Mouse (Mus musculus) megakaryocyte, adult 5-6 weeks (primary cell): ENCODE measurements around the gene Drc3. TPM values are rescaled to one million over a fixed set of nuclear protein-coding genes. Genes with fewer than 3 reads are reported as not detected.

ENCODE experiments used
- ATAC-seq: 2 replicates; pipeline ENCODE4 v1.8.0; 2016; ENCODE audit warnings: mild to moderate bottlenecking, inconsistent platforms; ENCODE audit not compliant: poor library complexity, severe bottlenecking
- total RNA-seq, 2 experiments: library from RNA; stranded (forward) in 1 of 2; stranded (reverse) in 1 of 2; fragments of 153-499, 151-499 nt in 1 of 2; fragments of 221-1000, 200-1000 nt in 1 of 2; gene quantifications; 2 replicates each; pipeline versions ENCODE4 v1.2.3 to v1.2.4; 2015 to 2017

The Drc3 gene
- total RNA-seq, 2 experiments from 2014 or later: 0.11 to 0.16 TPM

DNA sequence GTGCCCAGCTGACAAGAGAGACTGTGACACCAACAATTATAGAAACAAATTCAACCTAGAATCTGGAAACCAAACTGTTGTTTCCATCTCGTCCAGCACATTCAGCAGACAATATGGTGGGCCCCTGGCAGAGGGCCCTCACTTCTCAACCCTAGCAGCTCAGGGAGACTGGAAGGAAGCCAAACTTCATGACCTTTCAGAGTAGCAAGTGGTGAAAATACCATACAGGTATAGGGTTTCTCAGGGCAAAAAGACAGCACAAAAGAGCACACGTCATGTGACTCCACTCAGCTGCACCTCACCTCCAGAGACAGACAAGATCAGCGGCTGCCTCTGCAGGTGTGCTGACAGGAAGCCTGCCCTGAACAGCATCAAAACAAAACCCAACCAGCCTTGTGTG, 19.0 kb upstream of the Drc3 start:
- ATAC-seq: no peak

DNA sequence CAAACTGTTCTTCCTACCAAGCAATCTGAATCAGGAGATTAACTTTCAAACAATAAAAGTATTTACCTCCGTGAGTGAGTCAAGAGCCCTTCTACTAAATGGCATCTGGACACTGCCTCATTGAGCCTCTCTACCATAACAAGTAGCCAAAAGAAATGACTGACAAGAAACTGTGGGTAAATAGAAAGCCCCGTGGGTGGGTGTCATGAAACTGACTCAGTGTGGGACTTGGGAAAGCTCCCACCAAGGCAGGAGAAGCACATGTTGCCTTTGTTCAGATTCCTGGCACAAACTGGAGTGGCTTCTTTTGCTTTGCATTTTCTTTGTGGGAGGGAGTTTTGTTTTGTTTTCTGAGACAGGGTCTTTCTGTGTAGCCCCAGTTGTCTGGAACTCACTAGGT, 17.4 kb upstream of the Drc3 start:
- ATAC-seq: no peak

DNA sequence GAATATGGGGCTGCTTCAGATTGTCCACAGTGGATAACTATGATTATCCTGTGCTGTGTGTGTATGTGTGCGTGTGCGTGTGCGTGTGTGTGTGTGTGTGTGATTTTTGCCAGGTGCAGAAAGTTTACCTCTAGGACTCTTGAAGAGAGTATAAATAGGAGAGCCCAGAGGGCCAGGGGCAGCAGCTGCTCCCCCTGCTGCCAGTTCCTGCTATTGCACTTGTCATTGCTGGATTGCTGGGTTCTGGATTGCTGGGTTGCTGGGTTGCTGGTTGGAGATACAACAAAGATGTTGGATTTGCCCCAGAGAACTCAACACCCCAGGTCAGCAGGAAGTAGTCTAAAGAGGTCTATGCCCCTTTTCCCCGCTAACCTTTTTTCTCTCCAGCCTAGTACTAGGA, 14.8 kb upstream of the Drc3 start:
- peak; percentile 52; the same call in 1 of the 2 replicates for ATAC-seq

DNA sequence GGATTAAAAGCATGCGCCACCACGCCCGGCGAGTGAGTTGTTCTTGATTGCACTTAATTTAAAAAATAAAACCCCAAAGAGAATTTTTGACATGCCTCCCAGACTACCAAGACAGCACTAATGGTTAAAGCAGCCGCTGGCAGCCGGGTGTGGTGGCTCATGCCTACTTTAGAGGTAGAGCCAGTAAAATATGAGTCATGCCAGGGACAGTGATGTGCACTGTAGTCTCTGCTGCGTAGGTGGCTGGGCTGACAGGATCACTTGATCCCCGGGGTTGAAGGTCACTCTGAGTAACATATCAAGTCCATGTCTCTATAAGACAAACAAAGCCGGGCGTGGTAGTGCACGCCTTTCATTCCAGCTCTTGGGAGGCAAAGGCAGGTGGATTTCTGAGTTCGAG, 13.8 kb upstream of the Drc3 start:
- ATAC-seq: no peak

DNA sequence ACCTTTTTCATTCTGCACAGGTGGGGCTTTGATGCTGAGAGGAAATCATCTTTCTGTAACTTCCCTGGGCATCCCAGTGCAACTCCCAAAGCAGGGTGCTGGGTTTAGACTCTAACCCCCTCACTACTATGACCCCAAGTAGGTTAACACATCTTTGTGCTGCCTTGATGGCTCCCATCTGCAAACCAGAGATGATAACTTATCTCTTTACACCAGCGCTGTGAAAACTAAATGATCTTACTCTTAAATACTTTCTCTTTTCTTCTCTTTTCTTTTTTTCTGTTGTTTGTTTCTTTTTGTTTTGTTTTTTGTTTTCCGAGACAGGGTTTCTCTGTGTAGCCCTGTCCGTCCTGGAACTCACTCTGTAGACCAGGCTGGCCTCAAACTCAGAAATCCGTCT, 7.3 kb upstream of the Drc3 start:
- no peak for ATAC-seq

DNA sequence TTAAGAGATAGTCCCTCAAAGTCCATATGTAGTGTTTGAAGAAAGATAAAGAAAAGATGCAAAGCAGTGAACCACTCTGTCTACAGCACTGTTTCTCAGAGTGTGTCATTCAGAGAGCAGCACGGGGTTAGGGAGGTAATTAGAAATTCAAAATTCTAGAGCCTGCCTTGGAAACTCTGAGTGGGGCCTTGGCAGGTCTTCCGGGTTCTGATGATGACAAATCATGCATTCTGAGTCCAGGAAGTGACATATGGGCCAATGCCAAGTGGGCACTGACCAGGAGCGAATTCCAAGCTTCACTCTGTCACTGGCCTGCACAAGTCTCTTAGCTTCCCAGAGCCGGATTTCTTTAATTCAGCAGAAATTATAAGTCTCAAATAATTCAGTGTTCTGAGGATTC, 6.6 kb upstream of the Drc3 start:
- no peak for ATAC-seq

DNA sequence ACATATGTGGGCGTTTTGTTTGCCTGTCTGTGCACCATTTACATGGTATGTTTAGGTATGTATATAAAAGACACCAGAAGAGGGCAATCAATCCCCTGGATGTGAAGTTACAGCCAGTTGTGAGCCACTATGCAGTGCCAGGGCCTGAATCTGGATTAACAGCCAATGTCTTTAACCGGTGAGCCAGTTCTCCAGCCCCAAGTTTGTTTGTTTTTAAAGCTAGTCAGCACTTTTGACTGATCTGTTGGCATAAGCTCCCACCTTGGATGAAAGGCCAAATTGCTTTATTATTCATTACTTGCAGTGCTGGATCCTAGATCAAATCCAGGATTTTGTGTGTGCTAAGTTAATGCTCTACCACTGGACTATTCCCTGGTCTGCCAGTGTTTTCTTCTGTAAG, 1.7 kb upstream of the Drc3 start:
- no peak for ATAC-seq

DNA sequence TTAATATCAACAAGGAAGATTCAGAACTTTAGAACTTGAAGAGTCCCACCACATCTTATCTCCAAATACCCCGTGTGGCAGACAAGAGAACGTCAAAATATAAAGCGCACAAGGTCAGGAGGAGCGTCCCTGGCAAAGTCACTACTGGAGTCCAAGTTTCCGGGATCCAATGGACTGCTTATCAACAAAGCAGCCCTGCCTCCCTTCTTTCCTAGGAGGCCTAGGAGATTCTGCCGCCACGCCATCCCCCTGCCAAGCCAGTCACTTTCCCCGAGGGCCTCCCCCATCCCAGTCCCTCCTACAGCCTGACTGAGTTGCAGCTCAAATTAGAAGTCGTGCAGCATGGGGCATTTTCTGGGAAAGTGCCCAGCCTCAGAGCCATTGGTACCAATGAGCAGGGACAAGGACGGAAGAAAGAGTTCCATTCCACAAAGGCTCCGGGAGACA, 1.2 kb upstream of the Drc3 start:
- ATAC-seq: no peak

DNA sequence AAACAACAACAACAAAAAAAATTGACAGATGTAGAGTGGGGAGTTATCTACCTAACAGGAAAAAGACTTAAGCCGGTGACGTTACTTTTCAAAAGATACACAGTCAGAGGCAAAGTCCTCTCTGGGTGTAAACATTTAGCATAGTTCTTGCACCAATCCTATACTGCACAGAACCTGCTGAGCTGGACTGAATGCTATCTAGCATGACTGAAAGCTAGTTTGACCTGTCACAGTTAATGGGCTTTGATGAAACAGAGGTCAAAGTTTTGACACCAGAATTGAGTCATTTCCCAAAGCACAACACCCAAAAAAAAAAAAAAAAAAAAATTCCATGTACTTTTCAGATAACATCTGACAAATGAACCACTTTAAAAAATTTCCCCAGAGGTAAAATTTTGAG, 2.8 kb downstream of the Drc3 start:
- no peak for ATAC-seq

DNA sequence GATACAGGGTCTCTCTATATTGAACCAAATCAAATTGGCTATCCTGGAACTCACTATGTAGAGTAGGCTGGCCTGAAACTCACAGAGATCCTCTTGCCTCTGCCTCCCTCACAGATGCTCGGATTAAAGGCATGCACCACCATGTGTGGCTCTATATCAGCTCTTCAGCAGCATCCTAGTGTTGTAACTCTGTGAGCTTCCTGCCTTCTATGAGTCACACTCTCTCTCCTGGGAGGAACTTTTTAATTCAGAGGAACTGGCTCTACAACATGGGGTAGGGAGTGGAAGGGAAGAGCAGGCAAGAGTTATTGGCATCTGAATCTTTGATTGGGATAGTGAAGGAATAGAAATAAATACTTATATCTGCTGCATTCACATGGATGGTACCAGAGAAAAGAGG, 4.0 kb downstream of the Drc3 start:
- ATAC-seq: no peak

DNA sequence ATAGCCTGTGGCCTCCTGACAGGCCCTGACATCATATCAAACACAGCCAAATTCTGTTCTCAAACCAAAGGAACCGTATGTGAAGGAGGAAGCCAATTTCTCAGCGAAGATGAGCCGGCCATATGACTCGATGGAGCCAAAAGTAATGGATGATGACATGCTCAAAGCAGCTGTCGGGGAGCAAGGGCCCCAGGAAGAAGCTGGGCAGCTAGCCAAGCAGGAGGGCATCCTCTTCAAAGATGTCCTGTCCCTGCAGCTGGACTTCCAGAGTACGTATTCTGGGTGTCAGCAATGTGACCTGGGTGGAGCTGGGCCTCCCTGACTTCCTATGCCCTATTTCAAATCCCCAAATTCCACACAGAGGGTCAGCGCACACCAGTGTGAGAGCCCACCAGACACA, 5.4 kb downstream of the Drc3 start:
- no peak for ATAC-seq

DNA sequence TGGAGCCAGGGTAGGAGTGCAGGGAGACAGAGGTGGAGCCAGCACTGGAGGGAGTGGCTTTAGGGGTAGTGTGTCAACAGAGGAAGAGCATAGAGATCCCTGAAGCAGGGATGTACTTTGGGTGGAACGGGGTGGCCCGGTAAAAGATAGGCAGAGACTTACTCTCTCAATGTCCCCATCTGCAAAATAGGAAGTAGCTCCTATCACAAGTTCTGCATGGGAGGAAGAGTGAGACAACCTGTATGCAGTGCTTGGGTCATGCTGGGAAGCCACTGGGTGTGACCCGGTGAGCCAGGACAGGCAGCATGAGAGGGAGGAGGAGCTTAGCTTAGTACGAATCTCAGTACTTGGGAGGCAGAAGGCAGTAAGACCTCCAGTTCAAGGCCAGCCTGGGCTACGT, 6.0 kb downstream of the Drc3 start:
- no peak for ATAC-seq

DNA sequence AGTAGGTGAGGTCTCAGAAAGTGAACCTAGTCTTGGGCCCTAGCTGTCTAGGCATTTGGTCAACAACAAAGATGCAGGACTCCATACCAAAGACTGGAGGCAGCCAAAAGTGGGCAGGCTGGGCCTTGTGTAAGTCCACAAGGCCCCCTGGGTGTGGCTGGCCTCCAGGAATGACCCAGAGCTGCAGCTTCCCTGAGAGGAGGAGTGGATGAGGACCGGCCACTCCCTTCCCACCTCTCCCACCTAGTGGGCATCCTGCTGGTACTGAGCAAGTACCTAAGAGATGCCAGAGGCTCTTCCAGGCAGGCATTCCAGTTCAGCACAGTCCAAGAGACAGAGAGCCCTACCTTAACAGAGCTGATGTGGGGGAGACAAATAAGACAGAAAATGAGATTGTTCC, 6.8 kb downstream of the Drc3 start:
- no peak for ATAC-seq

DNA sequence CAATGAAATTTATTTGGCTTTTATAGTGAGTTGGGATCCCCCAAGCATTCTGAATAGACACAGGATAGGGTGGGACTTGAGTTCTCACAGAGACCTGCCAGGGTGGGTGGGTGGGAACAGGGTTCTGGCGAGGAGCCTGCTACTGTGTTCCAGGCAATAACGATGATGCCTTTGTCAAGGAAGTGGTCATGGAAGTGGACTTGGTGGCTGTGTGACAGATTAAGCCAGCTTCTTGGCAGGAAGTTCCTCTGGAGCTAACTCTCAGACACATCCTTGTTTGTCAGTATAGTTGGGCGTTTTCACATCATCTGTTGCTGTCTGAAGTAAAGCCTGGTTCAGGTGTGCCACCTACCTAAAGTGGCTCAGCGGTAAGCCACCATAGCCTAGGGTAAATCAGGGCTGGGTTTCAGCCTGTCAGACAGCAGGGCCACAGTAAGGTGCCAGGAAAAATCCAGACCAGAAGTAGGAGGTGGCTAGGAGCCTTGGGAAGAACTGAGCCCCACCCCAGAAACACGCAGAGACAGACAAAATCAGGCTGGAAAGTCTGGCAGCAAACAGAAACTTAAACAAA, 7.6 kb downstream of the Drc3 start:
- no peak for ATAC-seq

DNA sequence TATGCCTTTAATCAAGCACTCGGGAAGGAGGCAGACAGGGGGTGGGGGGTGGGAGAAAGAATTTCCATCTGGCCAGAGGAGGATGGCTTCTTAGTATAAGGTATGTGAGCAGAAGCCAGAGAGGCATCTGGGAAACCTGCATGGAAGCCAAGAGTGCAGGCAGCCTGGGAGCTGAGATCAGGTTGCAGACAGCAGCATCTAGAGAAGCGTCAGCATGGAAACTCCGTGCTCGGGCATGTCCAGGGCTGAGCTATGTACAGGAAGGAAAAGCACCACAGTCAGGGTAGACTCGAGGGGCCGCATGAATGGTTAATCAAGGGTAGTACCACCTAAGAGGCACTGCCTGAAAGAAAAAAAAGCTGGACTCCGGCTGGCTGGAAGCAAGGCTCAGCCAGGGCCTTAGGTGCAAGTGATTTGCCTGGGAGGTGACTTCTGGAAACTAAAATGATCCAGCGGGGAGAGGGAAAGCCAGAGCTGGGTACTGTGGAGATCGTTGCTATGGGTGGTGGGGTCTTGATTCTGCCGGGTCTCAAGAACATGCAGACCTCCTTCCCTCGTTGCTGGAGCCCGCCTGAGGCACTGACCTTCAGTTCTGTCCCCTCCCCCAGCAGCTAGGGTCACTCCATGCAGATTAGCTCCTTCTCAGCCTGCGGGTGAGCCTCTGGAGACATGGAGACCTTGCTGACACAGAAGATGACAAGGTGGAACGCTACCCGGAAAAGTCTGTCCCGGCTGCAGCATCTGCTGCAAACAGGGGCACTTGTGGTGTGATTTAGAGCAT, 13.3 kb downstream of the Drc3 start:
- ATAC-seq: no peak

DNA sequence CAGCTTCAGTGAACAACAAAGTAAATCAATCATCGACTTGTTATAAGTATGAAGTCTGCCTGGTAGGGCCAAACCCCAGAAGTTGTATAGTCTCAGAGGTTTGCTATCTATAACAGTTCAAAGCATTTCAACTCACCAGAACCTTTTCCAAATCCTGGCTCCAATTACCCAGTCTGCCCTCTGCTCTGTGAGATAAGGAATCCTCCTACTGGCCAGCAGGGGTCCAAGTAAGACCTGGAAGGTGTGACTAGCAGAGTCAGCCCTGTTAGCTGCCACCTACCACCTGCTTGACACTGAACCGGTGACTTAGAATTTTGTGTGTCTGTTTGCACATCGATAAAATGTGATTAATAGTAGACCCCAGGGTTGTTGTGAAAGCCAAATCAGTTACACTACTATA, 14.1 kb downstream of the Drc3 start:
- no peak for ATAC-seq

DNA sequence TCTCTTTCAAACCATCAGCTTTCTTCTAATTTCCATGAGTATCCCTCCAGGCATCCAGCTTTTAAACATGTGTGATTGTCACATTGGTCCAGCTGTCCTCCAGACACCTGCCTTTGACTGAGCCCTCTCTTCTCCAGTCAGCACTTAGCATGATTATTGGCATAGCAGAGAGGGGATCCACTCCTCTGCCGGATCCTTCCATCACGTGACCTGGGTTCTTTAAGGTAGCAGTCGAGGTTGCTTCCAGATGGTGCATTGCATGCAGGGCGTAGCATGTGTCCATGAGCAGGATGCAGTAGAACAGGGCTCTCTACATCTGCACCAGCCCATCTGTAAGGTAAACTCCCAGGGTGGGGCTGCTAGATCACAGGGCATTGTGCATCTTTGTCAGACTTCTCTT, 15.8 kb downstream of the Drc3 start:
- ATAC-seq: no peak

DNA sequence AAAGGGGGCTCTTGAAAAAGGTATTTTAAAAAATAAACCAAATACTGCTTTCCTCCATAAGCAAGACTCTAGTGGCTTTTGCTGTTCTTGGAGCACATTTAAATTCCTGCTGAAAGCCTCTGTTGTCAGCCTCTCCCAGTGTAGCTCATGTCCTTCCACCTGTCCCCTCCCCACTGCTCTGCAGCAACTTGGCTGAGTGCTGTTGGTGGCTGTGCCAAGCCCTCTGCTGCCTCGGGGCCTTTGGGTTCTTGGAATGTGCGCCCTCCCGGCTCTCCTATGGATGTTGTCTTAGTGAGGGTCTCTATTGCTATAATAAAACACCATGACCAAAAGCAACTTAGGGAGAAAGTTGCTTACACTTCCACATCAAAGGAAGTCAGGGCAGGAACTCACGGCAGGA, 16.3 kb downstream of the Drc3 start:
- ATAC-seq: no peak

DNA sequence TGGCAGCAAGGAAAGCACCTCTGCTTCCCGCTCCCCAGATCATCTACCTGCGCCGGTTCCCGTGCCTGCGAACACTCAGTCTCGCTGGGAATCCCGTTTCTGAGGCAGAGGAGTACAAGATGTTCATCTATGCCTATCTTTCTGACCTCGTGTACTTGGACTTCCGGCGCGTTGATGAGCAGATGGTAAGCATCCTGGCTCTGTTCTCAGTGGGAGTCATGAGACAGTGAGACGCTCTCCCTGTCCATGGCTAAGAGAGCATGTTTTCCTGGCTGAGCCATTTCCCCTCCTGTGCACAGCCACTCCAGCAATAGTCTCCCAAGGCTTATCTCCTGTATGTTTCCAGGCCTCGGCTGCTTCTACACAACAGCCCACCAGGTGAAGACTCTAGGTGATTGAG, 17.3 kb downstream of the Drc3 start:
- no peak for ATAC-seq

DNA sequence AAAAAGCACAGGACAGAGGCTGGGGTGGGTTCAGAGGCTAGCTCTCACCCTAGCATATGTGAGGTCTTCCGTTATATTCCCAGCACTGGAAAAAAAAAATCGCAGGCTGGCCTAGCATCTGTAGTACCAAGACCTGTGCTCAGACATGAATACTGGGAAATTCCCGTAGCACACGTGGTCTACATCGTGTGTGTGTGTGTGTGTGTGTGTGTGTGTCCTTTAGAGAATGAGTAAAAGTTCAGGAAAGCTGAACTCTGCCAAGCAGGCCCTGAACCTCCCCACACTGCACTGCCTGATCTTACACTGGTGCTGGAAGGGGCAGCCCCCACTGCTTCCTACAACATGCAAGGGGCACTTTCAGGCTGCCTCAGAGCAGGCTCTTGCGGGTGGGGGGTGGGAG, 21.4 kb downstream of the Drc3 start:
- ATAC-seq: no peak

DNA sequence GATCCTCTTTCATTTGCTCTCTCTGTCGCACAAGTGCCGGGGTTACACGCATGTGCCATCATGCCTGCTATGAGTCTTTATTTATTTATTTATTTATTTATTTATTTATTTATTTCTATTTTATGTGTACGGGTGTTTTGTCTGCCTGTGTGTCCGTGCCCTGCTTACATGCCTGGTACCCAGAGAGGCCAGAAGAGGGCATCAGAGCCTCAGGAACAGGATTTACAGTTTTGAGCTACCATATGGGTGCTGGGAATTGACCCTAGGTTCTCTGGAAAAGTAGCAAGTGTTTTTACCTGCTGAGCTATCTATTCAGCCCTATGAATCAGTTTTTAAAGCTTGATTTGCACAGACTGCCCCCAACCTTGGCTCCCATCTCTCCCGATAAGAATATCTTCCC, 30.4 kb downstream of the Drc3 start:
- no peak for ATAC-seq

DNA sequence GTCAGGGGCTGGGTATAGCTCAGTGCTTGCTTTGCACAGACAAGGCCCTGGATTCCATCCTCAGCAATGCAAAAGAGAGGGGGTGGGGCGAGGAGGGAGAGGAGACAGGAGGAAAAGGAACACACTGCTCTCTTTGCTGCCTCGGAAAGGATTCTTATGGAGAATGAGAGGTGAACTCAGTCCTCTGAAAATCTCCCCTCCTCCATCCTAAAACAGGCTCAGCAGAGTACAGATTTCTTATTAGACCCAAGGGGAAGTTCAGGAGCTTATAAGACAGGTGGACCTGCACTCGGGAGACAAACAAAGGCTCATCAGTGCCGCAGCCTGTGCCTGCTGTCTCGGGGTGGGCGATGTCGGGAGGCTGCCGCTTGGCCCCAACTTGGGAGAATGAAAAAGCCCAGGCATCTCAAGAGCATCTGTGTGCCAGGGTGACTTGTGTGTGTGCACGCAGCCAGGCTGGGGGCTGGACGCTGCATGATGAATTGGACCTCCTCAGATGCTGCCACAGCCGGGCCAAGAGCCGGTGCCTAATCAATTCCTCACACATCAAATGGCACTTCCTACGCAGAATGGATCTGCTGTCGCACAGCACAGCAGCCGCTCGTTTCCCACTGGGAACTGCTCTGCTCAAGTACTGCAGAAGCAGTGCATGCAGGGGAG, 31.8 kb downstream of the Drc3 start:
- no peak for ATAC-seq
